Mouse (Mus musculus): Measurements from ENCODE around the gene Adgrl3.

The Adgrl3 gene

GRCm38 (mm10) chr5:81843798-81844197 lies 823.9 kb downstream of the Adgrl3 start:
- no peak for DNase-seq (ENCODE audit: low spot score in 2 of 2)

GRCm38 (mm10) chr5:81870336-81870735 lies 850.4 kb downstream of the Adgrl3 start:
- no peak for DNase-seq (ENCODE audit: low spot score in 2 of 2)

All from urinary bladder, adult 18-20 months (tissue).